Mouse (Mus musculus): Measurements from ENCODE around the gene Abcd3. TPM values are rescaled to one million over a fixed set of nuclear protein-coding genes. Genes with fewer than 3 reads are reported as not detected.
"Not testable (repeated sequence)": the region's sequence is repeated elsewhere in the genome, so short reads cannot be mapped to it uniquely, and the experiment has no call there.

The Abcd3 gene
- polyA plus RNA-seq, 1 experiment from 2014 or later: 84.8 TPM

GRCm38 (mm10) chr3:121758373-121758772, 56.7 kb downstream of the Abcd3 start:
- ATAC-seq (ENCODE audit: low FRiP score) (no peak), DNase-seq (ENCODE audit: low spot score) (no peak)
- Histone ChIP-seq H3K9me3 (ENCODE audit: control insufficient read depth, low read length) (no peaks in the 10 kb centered on the region), H3K4me3 (replicated peaks; ENCODE audit: low read length) (no peak overlapping the region), H3K4me1 (replicated peaks; ENCODE audit: control insufficient read depth, insufficient read depth, low read length) (no peaks in the 10 kb centered on the region), H3K36me3 (replicated peaks; ENCODE audit: control insufficient read depth, insufficient read depth) (peaks cover 10% of the 10 kb centered on the region), H3K27me3 (ENCODE audit: control insufficient read depth, insufficient read depth, low read length) (no peaks in the 10 kb centered on the region), H3K9ac (no peak overlapping the region), H3K27ac (no peak overlapping the region), H3K4me2 (replicated peaks) (no peak overlapping the region)
- WGBS: 77% methylated on average over 7 of the region's 7 CpGs

- no peak for ATAC-seq (ENCODE audit: low FRiP score)
- Histone ChIP-seq H3K4me2 (replicated peaks) (no peak overlapping the region), H3K36me3 (replicated peaks; ENCODE audit: control insufficient read depth, insufficient read depth) (peaks cover 6% of the 10 kb centered on the region; the same call in 1 of the 2 replicates), H3K9ac (no peak overlapping the region), H3K27me3 (ENCODE audit: control insufficient read depth, insufficient read depth, low read length) (no peaks in the 10 kb centered on the region), H3K4me3 (replicated peaks; ENCODE audit: low read length) (no peak overlapping the region), H3K9me3 (ENCODE audit: control insufficient read depth, low read length) (no peaks in the 10 kb centered on the region), H3K4me1 (replicated peaks; ENCODE audit: control insufficient read depth, insufficient read depth, low read length) (no peaks in the 10 kb centered on the region), H3K27ac (no peak overlapping the region)
- no peak for DNase-seq (ENCODE audit: low spot score)
- WGBS: 32% methylated on average over 3 of the region's 3 CpGs
Observed at GRCm38 (mm10) chr3:121755152-121755551, 60.0 kb downstream of the Abcd3 start.

GRCm38 (mm10) chr3:121754319-121755090, 60.6 kb downstream of the Abcd3 start:
- not testable (repeated sequence) for H3K27me3 ChIP-seq (ENCODE audit: control insufficient read depth, insufficient read depth, low read length); DNase-seq (ENCODE audit: low spot score); H3K4me1 ChIP-seq (replicated peaks; ENCODE audit: control insufficient read depth, insufficient read depth, low read length); H3K27ac ChIP-seq; H3K9me3 ChIP-seq (ENCODE audit: control insufficient read depth, low read length); ATAC-seq (ENCODE audit: low FRiP score); H3K9ac ChIP-seq; H3K36me3 ChIP-seq (replicated peaks; ENCODE audit: control insufficient read depth, insufficient read depth); H3K4me3 ChIP-seq (replicated peaks; ENCODE audit: low read length); H3K4me2 ChIP-seq (replicated peaks)
- WGBS: 87% methylated on average over 10 of the region's 10 CpGs

GRCm38 (mm10) chr3:121741186-121741848, 73.8 kb downstream of the Abcd3 start:
- WGBS: 94% methylated on average over 4 of the region's 4 CpGs
- H3K9ac ChIP-seq; H3K9me3 ChIP-seq (ENCODE audit: control insufficient read depth, low read length); DNase-seq (ENCODE audit: low spot score); ATAC-seq (ENCODE audit: low FRiP score); H3K36me3 ChIP-seq (replicated peaks; ENCODE audit: control insufficient read depth, insufficient read depth); H3K4me1 ChIP-seq (replicated peaks; ENCODE audit: control insufficient read depth, insufficient read depth, low read length); H3K27me3 ChIP-seq (ENCODE audit: control insufficient read depth, insufficient read depth, low read length); H3K4me3 ChIP-seq (replicated peaks; ENCODE audit: low read length); H3K4me2 ChIP-seq (replicated peaks); H3K27ac ChIP-seq: not testable (repeated sequence)

GRCm38 (mm10) chr3:121739489-121740213, 75.5 kb downstream of the Abcd3 start:
- no peak for DNase-seq (ENCODE audit: low spot score)
- Histone ChIP-seq H3K4me2 (replicated peaks) (no peak overlapping the region), H3K4me3 (replicated peaks; ENCODE audit: low read length) (no peak overlapping the region), H3K27me3 (ENCODE audit: control insufficient read depth, insufficient read depth, low read length) (no peaks in the 10 kb centered on the region), H3K9ac (no peak overlapping the region), H3K36me3 (replicated peaks; ENCODE audit: control insufficient read depth, insufficient read depth) (no peaks in the 10 kb centered on the region), H3K27ac (no peak overlapping the region), H3K9me3 (ENCODE audit: control insufficient read depth, low read length) (peaks cover 1% of the 10 kb centered on the region; the same call in 1 of the 2 replicates), H3K4me1 (replicated peaks; ENCODE audit: control insufficient read depth, insufficient read depth, low read length) (no peaks in the 10 kb centered on the region)
- WGBS: 76% methylated on average over 17 of the region's 17 CpGs
- ATAC-seq (ENCODE audit: low FRiP score): no peak

GRCm38 (mm10) chr3:121738742-121739342, 76.3 kb downstream of the Abcd3 start:
- Histone ChIP-seq H3K27me3 (ENCODE audit: control insufficient read depth, insufficient read depth, low read length) (no peaks in the 10 kb centered on the region), H3K9me3 (ENCODE audit: control insufficient read depth, low read length) (no peaks in the 10 kb centered on the region), H3K4me3 (replicated peaks; ENCODE audit: low read length) (no peak overlapping the region), H3K9ac (no peak overlapping the region), H3K4me1 (replicated peaks; ENCODE audit: control insufficient read depth, insufficient read depth, low read length) (no peaks in the 10 kb centered on the region), H3K4me2 (replicated peaks) (no peak overlapping the region), H3K27ac (no peak overlapping the region), H3K36me3 (replicated peaks; ENCODE audit: control insufficient read depth, insufficient read depth) (no peaks in the 10 kb centered on the region; the same call in 1 of the 2 replicates)
- no peak for ATAC-seq (ENCODE audit: low FRiP score)
- WGBS: 77% methylated on average over 9 of the region's 9 CpGs
- no peak for DNase-seq (ENCODE audit: low spot score)

- ATAC-seq (ENCODE audit: low FRiP score) (no peak), DNase-seq (ENCODE audit: low spot score) (no peak)
- Histone ChIP-seq H3K4me3 (replicated peaks; ENCODE audit: low read length) (no peak overlapping the region), H3K9me3 (ENCODE audit: control insufficient read depth, low read length) (no peaks in the 10 kb centered on the region), H3K27ac (no peak overlapping the region), H3K36me3 (replicated peaks; ENCODE audit: control insufficient read depth, insufficient read depth) (peaks cover 3% of the 10 kb centered on the region; the same call in 1 of the 2 replicates), H3K27me3 (ENCODE audit: control insufficient read depth, insufficient read depth, low read length) (no peaks in the 10 kb centered on the region), H3K4me2 (replicated peaks) (no peak overlapping the region), H3K9ac (no peak overlapping the region), H3K4me1 (replicated peaks; ENCODE audit: control insufficient read depth, insufficient read depth, low read length) (no peaks in the 10 kb centered on the region)
- 61% methylated on average over 2 of the region's 2 CpGs for WGBS
Observed at GRCm38 (mm10) chr3:121737901-121738300, 77.2 kb downstream of the Abcd3 start.

- Histone ChIP-seq H3K27me3 (ENCODE audit: control insufficient read depth, insufficient read depth, low read length) (no peaks in the 10 kb centered on the region), H3K4me1 (replicated peaks; ENCODE audit: control insufficient read depth, insufficient read depth, low read length) (no peaks in the 10 kb centered on the region), H3K27ac (no peak overlapping the region), H3K4me3 (replicated peaks; ENCODE audit: low read length) (no peak overlapping the region), H3K9me3 (ENCODE audit: control insufficient read depth, low read length) (no peaks in the 10 kb centered on the region), H3K36me3 (replicated peaks; ENCODE audit: control insufficient read depth, insufficient read depth) (peaks cover 7% of the 10 kb centered on the region), H3K9ac (no peak overlapping the region), H3K4me2 (replicated peaks) (no peak overlapping the region)
- no peak for DNase-seq (ENCODE audit: low spot score)
- 22% methylated on average over 1 of the region's 1 CpGs for WGBS
- no peak for ATAC-seq (ENCODE audit: low FRiP score)
Observed at GRCm38 (mm10) chr3:121737453-121737852, 77.6 kb downstream of the Abcd3 start.
